Mouse (Mus musculus): ENCODE results near the gene Pex16.

- TF ChIP-seq GATA1 (IDR thresholded peaks at IDR 0.05; ENCODE audit: borderline replicate concordance, low read length), result no peak
- no peak for TF ChIP-seq FLI1 (IDR thresholded peaks at IDR 0.05; ENCODE audit: low read length)
Observed at GRCm38 (mm10) chr2:92423156-92423555, 48.7 kb downstream of the Pex16 start.

Measured in megakaryocyte, embryonic 14.5 days (primary cell).